Mouse (Mus musculus) hindbrain, postnatal 0 days (tissue): ENCODE results near the gene Hoxb4. TPM values are rescaled to one million over a fixed set of nuclear protein-coding genes. Genes with fewer than 3 reads are reported as not detected.
A peak's percentile ranks its signal among the peaks of the same experiment; 100 is the strongest.

Source experiments
- ATAC-seq: fragments of 200-750 bp; cut with Nextera tagmentation; 2 replicates; pipeline ENCODE4 v1.8.0; 2017; ENCODE audit warnings: mild to moderate bottlenecking, moderate TSS enrichment, moderate library complexity
- DNase-seq: peaks from one replicate; pipeline ENCODE4 v3.0.0-alpha.2; 2015; ENCODE audit warnings: low spot score
- H3K27ac ChIP-seq: fragments of 300-500 bp; sonication (generic); 2 replicates; pipeline ENCODE4 v1.5.1; 2014; ENCODE audit warnings: mild to moderate bottlenecking
- H3K27me3 ChIP-seq: fragments of 300-500 bp; sonication (generic); 2 replicates; pipeline ENCODE4 v1.6.1; 2014; ENCODE audit warnings: low read length, mixed read lengths; ENCODE audit not compliant: insufficient read depth
- H3K36me3 ChIP-seq: fragments of 300-500 bp; sonication (generic); 2 replicates; pipeline ENCODE4 v1.6.1; 2014; ENCODE audit warnings: low read length, mixed read lengths; ENCODE audit not compliant: insufficient read depth
- H3K4me1 ChIP-seq: fragments of 300-500 bp; sonication (generic); 2 replicates; pipeline ENCODE4 v1.6.1; 2014; ENCODE audit warnings: antibody characterized with exemption, low read length, mixed read lengths; ENCODE audit not compliant: insufficient read depth
- H3K4me2 ChIP-seq: fragments of 300-500 bp; sonication (generic); 2 replicates; pipeline ENCODE4 v1.6.1; 2014; ENCODE audit warnings: low read depth, mild to moderate bottlenecking, low read length, moderate library complexity, mixed read lengths
- H3K4me3 ChIP-seq: fragments of 300-500 bp; sonication (generic); 2 replicates; pipeline ENCODE4 v1.5.1; 2014; ENCODE audit warnings: low read length
- H3K9ac ChIP-seq: fragments of 300-500 bp; sonication (generic); replicated peaks from 2 replicates; pipeline ENCODE4 v1.6.1; 2014; ENCODE audit warnings: mild to moderate bottlenecking, low read length, moderate library complexity, mixed read lengths
- H3K9me3 ChIP-seq: fragments of 300-500 bp; sonication (generic); 2 replicates; pipeline ENCODE4 v1.6.1; 2016; ENCODE audit warnings: low read length, mixed read lengths
- CTCF ChIP-seq: IDR thresholded peaks from 2 replicates; pipeline ENCODE4 v1.5.1; 2016; ENCODE audit warnings: antibody characterized with exemption, control low read depth, low read depth
- WGBS: fragments of 180-500 bp; shearing (Covaris S2); extraction: QIAGEN DNeasy Blood & Tissue Kit; methylation state at CpG from one replicate; pipeline ENCODE4 v1.1.7; 2014; 5-methylcytosine and 5-hydroxymethylcytosine counted together
- polyA plus RNA-seq: library from polyadenylated mRNA; unstranded; fragments of >200 nt; fragmentation: Nextera tagmentation; extraction: Ambion mirVana; gene quantifications from 2 replicates; pipeline ENCODE4 v1.2.1, GENCODE M21; 2015
- total RNA-seq: library from RNA; depleted of rRNA; stranded (reverse); fragments of >200 nt; gene quantifications from 2 replicates; pipeline ENCODE4 v1.2.3, GENCODE M21; 2014

The Hoxb4 gene
- total and polyA plus RNA-seq, 2 experiments from 2014 or later: 2.4 to 8.6 TPM

DNA sequence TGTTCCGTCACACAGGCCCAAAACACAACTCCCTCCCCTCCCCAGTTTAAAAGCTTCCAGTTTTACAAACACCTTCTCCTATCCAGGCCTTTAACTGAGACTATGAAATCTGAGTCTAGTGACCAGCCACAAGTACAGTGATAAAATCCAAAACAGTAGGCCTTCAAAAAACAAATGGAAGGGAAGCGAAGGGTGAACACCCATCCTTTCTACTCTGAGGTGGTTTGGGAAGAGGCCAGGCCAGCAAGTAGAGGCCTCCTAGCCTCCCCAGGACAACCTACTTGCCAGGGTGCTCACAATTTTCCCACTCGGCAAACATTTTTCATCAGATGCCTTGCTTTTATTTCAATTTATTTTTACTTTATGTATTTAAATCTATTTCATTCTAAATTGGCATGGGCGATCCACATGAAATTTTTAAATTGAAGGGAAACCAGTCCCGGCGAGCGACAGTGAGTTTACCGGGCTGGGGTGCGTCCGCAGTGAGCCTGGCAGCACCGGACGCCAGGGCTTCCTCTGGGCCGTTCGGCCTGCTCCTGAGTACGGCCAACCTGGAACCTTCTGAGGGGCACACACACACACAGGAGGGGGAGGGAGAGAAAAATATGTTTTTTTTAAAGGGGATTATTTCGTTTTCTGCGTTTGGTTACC, 27.2 kb upstream of the Hoxb4 start:
- no peak for TF ChIP-seq CTCF
- Histone ChIP-seq H3K36me3 (no peaks in the 10 kb centered on the region), H3K27me3 (peaks cover 88% of the 10 kb centered on the region), H3K4me3 (no peak overlapping the region), H3K4me2 (no peak overlapping the region), H3K4me1 (no peaks in the 10 kb centered on the region), H3K27ac (no peak overlapping the region), H3K9ac (no peak overlapping the region), H3K9me3 (no peaks in the 10 kb centered on the region)
- no peak for DNase-seq
- WGBS: 10% methylated on average over 17 of the region's 17 CpGs
- no peak for ATAC-seq

DNA sequence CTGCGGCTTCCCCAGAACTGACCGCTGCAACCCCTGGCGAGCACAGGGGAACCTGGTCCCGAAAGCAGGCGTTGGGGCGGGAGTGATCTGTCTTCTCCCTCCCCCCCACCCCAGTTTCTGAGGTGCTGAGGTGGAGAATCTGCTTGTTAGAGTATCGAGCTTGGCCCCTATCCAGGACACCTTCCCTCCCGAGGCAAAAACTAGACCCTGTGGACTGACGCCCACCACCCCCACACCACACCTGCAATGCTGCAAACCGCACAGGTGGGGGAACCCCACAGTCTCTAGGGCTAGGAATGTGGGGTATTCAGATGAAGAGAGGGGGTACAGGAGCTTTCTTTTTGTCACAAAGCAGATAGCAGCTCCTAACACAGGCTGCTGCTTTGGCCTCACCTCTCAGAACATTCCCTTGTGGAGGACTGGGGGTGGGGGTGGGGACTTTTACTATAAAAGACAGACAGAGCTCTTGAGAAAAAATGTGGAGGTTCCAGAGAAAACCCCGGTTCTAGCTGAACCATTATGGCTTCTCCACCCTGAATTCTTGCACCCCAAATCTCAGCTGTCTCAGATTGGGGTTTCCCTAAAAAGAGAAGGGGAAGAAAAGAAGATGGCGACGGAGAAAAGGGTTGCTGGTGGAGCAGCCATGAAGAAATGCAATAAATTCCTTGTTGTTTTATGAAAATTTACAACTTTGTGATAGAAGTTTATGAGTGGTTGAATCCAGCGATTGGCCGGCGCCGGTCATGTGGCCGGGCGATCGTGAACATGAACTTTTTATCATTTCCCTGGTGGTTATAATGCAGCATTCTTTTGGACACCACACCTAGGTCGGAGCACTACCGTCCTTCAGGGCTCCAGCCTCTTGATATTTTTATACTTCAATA, 26.1 kb upstream of the Hoxb4 start, which contains the start of gene Hoxb6:
TSS of gene Hoxb6 (plus strand) at position 796 of the 884 bp plus-strand sequence.
- Histone ChIP-seq H3K27ac (peak within 1 kb of the TSS; percentile 36; the same call in 1 of the 2 replicates), H3K4me2 (no peak within 1 kb of the TSS), H3K4me1 (no peaks in the 10 kb centered on the region), H3K27me3 (peaks cover 90% of the 10 kb centered on the region), H3K9me3 (no peaks in the 10 kb centered on the region), H3K4me3 (peak within 1 kb of the TSS; percentile 23), H3K36me3 (no peaks in the 10 kb centered on the region), H3K9ac (0 out of 2 replicates have a peak within 1 kb of the TSS, but pooled peaks have one; percentile 34)
- no peak for TF ChIP-seq CTCF
- ATAC-seq (no peak), DNase-seq (no peak)
- 5% methylated on average over 22 of the region's 22 CpGs for WGBS

DNA sequence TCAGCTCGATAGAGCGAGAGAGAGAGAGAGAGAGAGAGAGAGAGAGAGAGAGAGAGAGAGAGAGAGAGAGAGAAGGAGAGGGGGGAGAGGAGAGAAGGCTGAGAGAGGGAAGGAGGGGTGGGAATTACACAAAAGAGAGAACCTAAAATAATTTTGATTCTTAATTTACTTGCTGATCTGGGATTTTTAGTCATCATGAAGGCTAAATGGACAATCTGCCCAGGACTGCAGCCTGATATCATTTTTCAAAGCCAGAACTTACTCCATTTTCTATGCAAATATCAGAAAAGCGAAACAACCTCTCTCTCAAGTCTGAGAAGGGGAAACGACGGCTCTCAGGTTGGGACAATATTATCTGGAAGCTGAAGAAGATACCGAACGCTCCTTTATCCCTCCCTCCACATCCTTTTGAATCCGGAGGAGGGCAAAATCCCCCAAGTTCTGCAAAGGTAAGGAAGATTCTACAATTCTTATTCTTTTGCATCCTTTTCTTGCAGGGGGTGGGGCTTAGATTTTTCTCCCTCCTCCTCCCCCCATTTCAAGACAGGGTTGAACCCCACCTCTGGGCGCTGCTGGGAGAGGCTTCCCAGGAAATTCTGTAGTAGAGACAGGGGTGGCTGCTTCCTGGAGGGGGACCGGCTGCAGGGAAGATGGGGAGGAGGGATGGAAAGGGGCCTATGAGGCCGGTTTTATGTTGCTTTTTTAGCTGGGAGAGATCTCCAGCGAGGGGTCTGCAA, 25.3 kb upstream of the Hoxb4 start:
- WGBS: 5% methylated on average over 12 of the region's 12 CpGs
- Histone ChIP-seq H3K4me1 (no peaks in the 10 kb centered on the region), H3K27ac (peak overlapping the region; percentile 36; the same call in 1 of the 2 replicates), H3K4me3 (peak overlapping the region; percentile 23), H3K36me3 (no peaks in the 10 kb centered on the region), H3K9ac (0 out of 2 replicates have a peak overlapping the region, but pooled peaks have one; percentile 34), H3K9me3 (no peaks in the 10 kb centered on the region), H3K27me3 (peaks cover 88% of the 10 kb centered on the region), H3K4me2 (no peak overlapping the region)
- DNase-seq (no peak), ATAC-seq (no peak)
- no peak for TF ChIP-seq CTCF

DNA sequence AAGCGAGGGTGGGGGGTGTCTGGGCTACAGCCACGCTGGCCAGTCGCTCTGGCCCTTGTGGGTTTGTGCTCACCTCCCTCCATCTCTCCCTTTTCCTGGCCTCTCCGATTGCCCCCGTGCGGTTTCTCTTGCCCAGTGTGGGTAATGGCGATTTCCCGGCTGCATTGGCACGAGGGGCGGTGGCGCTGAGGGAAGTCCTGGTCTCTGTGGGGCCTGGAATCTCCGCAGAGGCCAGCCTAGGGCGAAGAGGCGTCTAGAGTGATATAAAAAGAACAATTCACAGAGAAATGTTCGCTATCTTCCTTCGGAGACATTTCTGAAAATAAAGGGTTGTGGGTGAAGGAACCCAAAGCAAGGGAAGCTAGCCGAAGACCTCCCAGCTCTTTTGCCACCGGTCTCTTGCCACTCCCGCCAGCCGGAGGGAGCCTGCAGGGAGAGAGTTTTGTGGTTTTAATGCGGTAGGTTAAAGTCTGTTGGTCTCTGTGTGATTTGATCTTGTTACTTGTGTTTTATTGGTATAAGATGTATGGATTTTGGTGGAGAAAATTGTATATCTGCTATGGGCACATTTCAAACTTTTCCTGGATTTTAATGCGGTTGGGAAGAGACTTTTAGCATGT, 24.7 kb upstream of the Hoxb4 start:
- H3K4me2 ChIP-seq: no peak overlapping the region
- H3K27me3 ChIP-seq: peaks cover 88% of the 10 kb centered on the region
- no peaks in the 10 kb centered on the region for H3K36me3 ChIP-seq
- H3K27ac ChIP-seq: peak overlapping the region; percentile 36; the same call in 1 of the 2 replicates
- no peak for DNase-seq
- WGBS: 5% methylated on average over 22 of the region's 22 CpGs
- peak overlapping the region; percentile 23 for H3K4me3 ChIP-seq
- no peak for ATAC-seq
- 0 out of 2 replicates have a peak overlapping the region, but pooled peaks have one; percentile 34 for H3K9ac ChIP-seq
- H3K9me3 ChIP-seq: no peaks in the 10 kb centered on the region
- no peaks in the 10 kb centered on the region for H3K4me1 ChIP-seq
- TF ChIP-seq CTCF: no peak

DNA sequence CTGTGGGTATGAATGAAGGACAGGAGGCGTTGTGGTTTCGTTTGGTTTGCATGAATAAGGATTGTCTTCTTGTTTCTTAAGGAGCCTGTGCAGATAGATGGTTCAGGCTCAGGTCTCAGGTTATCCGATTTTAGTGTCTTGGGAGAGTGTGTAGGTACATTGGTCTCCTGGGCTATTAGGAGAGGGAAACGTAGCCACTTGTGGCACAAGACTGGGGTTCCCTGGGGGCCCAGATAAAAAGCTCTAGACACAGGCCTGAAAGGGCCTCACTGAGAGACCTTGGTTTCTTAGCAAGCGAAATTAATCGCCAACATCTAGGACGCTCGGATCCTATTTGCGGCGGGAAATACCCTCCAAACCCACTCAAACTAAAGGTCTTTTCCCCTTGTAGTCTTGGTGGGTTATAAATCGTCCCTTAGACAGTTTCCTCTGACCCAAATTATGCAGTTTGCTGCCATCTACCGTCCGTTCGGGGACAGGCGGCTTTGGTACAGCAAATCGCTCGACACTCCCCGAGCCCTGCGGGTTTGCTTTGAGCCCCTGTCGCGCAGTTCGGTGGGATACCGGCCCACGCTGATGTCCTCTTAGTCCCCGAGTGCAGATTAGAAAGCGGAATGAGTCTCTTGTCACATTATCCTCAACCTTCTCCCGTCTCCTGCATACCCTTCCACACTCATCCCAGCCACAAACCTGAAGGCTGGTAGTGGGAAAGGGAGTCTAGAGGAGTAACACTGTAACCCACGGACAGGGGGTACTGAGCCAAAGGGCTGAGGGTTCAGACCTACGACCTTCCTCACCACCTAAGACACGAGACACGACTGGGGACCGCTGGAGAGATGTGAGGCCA, 23.6 kb upstream of the Hoxb4 start:
- ATAC-seq (peak; percentile 76), DNase-seq (peak; percentile 85)
- Histone ChIP-seq H3K27me3 (peaks cover 82% of the 10 kb centered on the region), H3K4me1 (no peaks in the 10 kb centered on the region), H3K27ac (no peak overlapping the region), H3K9me3 (no peaks in the 10 kb centered on the region), H3K4me2 (peak overlapping the region; percentile 16; the same call in 1 of the 2 replicates), H3K9ac (0 out of 2 replicates have a peak overlapping the region, but pooled peaks have one; percentile 13), H3K4me3 (peak overlapping the region; percentile 13), H3K36me3 (no peaks in the 10 kb centered on the region)
- whole genome bisulfite sequencing: 2% methylated on average over 32 of the region's 32 CpGs
- peak; percentile 81 for TF ChIP-seq CTCF
